Mouse (Mus musculus) heart, embryonic 10.5 days (tissue): ENCODE results near the gene Ccdc107. TPM values are rescaled to one million over a fixed set of nuclear protein-coding genes. Genes with fewer than 3 reads are reported as not detected.
"Not testable (repeated sequence)": the region's sequence is repeated elsewhere in the genome, so short reads cannot be mapped to it uniquely, and the experiment has no call there.

Experiments used
- DNase-seq: peaks from one replicate; pipeline ENCODE4 v3.0.0-alpha.2; 2017; ENCODE audit warnings: low spot score
- H3K27ac ChIP-seq: fragments of 300-500 bp; sonication (generic); 2 replicates; pipeline ENCODE4 v1.5.1; 2016; ENCODE audit warnings: mild to moderate bottlenecking
- H3K27me3 ChIP-seq: fragments of 300-500 bp; sonication (generic); 2 replicates; pipeline ENCODE4 v1.6.1; 2016; ENCODE audit warnings: mild to moderate bottlenecking; ENCODE audit not compliant: poor library complexity, insufficient read depth, severe bottlenecking
- H3K36me3 ChIP-seq: fragments of 300-500 bp; sonication (generic); 2 replicates; pipeline ENCODE4 v1.6.1; 2016; ENCODE audit warnings: mild to moderate bottlenecking, moderate library complexity
- H3K4me1 ChIP-seq: fragments of 300-500 bp; sonication (generic); 2 replicates; pipeline ENCODE4 v1.6.1; 2016; ENCODE audit warnings: mild to moderate bottlenecking
- H3K4me3 ChIP-seq: fragments of 300-500 bp; sonication (generic); 2 replicates; pipeline ENCODE4 v1.5.1; 2016; ENCODE audit warnings: mild to moderate bottlenecking, moderate library complexity
- H3K9me3 ChIP-seq: fragments of 300-500 bp; sonication (generic); 2 replicates; pipeline ENCODE4 v1.6.1; 2016; ENCODE audit warnings: mild to moderate bottlenecking, moderate library complexity
- WGBS: fragments of 180-500 bp; shearing (Covaris S2); methylation state at CpG from one replicate; pipeline ENCODE4 v1.1.7; 2016; 5-methylcytosine and 5-hydroxymethylcytosine counted together
- polyA plus RNA-seq: library from polyadenylated mRNA; unstranded; fragments of >200 nt; fragmentation: Nextera tagmentation; extraction: Ambion mirVana; gene quantifications from 2 replicates; pipeline ENCODE4 v1.2.1, GENCODE M21; 2016

The Ccdc107 gene
- polyA plus RNA-seq, 1 experiment from 2014 or later = 67.2 TPM

- WGBS = 65% methylated on average over 1 of the region's 1 CpGs
Measured at GRCm38 (mm10) chr4:43473636-43474035, 19.1 kb upstream of the Ccdc107 start.

GRCm38 (mm10) chr4:43476604-43477003, 16.1 kb upstream of the Ccdc107 start:
- no peaks in the 10 kb centered on the region for H3K36me3 ChIP-seq
- no peaks in the 10 kb centered on the region for H3K27me3 ChIP-seq
- H3K9me3 ChIP-seq = no peaks in the 10 kb centered on the region
- 83% methylated on average over 6 of the region's 6 CpGs for WGBS
- no peak overlapping the region for H3K27ac ChIP-seq
- no peak for DNase-seq
- H3K4me1 ChIP-seq = peaks cover 12% of the 10 kb centered on the region; the same call in 1 of the 2 replicates
- no peak overlapping the region for H3K4me3 ChIP-seq

More at GRCm38 (mm10) chr4:43473636-43474035, 19.1 kb upstream of the Ccdc107 start:
- H3K36me3 ChIP-seq = no peaks in the 10 kb centered on the region
- H3K27me3 ChIP-seq = no peaks in the 10 kb centered on the region
- 0 out of 2 replicates have a peak, but pooled peaks cover 4% of the 10 kb centered on the region for H3K4me1 ChIP-seq
- H3K4me3 ChIP-seq = no peak overlapping the region
- no peaks in the 10 kb centered on the region for H3K9me3 ChIP-seq
- DNase-seq = no peak
- no peak overlapping the region for H3K27ac ChIP-seq

- Histone ChIP-seq H3K27me3 (peaks cover 10% of the 10 kb centered on the region), H3K36me3 (no peaks in the 10 kb centered on the region), H3K4me1 (peaks cover 17% of the 10 kb centered on the region), H3K4me3 (peak overlapping the region; percentile 50), H3K27ac (peak overlapping the region; percentile 86), H3K9me3 (no peaks in the 10 kb centered on the region)
- DNase-seq = peak; percentile 94
- WGBS = 13% methylated on average over 11 of the region's 11 CpGs
Measured at GRCm38 (mm10) chr4:43477857-43478533, 14.7 kb upstream of the Ccdc107 start.

GRCm38 (mm10) chr4:43478534-43478858, 14.2 kb upstream of the Ccdc107 start:
- Histone ChIP-seq H3K4me1 (peaks cover 22% of the 10 kb centered on the region), H3K4me3 (peak overlapping the region; percentile 50), H3K36me3 (no peaks in the 10 kb centered on the region), H3K27ac (peak overlapping the region; percentile 86), H3K9me3 (no peaks in the 10 kb centered on the region), H3K27me3 (peaks cover 15% of the 10 kb centered on the region)
- no peak for DNase-seq
- 45% methylated on average over 8 of the region's 8 CpGs for WGBS

GRCm38 (mm10) chr4:43478906-43479832, 13.5 kb upstream of the Ccdc107 start:
- peak overlapping the region; percentile 59; the same call in 1 of the 2 replicates for H3K27ac ChIP-seq
- no peaks in the 10 kb centered on the region for H3K9me3 ChIP-seq
- peaks cover 18% of the 10 kb centered on the region for H3K27me3 ChIP-seq
- 44% methylated on average over 24 of the region's 24 CpGs for WGBS
- DNase-seq = peak; percentile 84
- peaks cover 26% of the 10 kb centered on the region for H3K4me1 ChIP-seq
- H3K4me3 ChIP-seq = peak overlapping the region; percentile 33; the same call in 1 of the 2 replicates
- H3K36me3 ChIP-seq = no peaks in the 10 kb centered on the region

GRCm38 (mm10) chr4:43480985-43481384, 11.7 kb upstream of the Ccdc107 start:
- Histone ChIP-seq H3K4me1 (peaks cover 26% of the 10 kb centered on the region), H3K27me3 (peaks cover 18% of the 10 kb centered on the region), H3K9me3 (no peaks in the 10 kb centered on the region), H3K27ac (no peak overlapping the region), H3K4me3 (no peak overlapping the region), H3K36me3 (no peaks in the 10 kb centered on the region)
- DNase-seq = no peak
- WGBS = 84% methylated on average over 5 of the region's 5 CpGs

GRCm38 (mm10) chr4:43481894-43482456, 10.7 kb upstream of the Ccdc107 start:
- 62% methylated on average over 7 of the region's 7 CpGs for WGBS
- no peak for DNase-seq
- peaks cover 18% of the 10 kb centered on the region for H3K27me3 ChIP-seq

GRCm38 (mm10) chr4:43482591-43482990, 10.1 kb upstream of the Ccdc107 start:
- H3K4me1 ChIP-seq = peaks cover 26% of the 10 kb centered on the region
- H3K4me3 ChIP-seq = no peak overlapping the region
- H3K36me3 ChIP-seq = no peaks in the 10 kb centered on the region
- no peak overlapping the region for H3K27ac ChIP-seq
- no peaks in the 10 kb centered on the region for H3K9me3 ChIP-seq
- WGBS = 68% methylated on average over 10 of the region's 10 CpGs
- peaks cover 18% of the 10 kb centered on the region for H3K27me3 ChIP-seq
- no peak for DNase-seq

More at GRCm38 (mm10) chr4:43481894-43482456, 10.7 kb upstream of the Ccdc107 start:
- no peaks in the 10 kb centered on the region for H3K9me3 ChIP-seq
- no peak overlapping the region for H3K4me3 ChIP-seq
- H3K36me3 ChIP-seq = no peaks in the 10 kb centered on the region
- peaks cover 26% of the 10 kb centered on the region for H3K4me1 ChIP-seq
- no peak overlapping the region for H3K27ac ChIP-seq

- DNase-seq = no peak
- Histone ChIP-seq H3K27me3 (peaks cover 18% of the 10 kb centered on the region), H3K27ac (no peak within 1 kb of the TSS), H3K36me3 (no peaks in the 10 kb centered on the region), H3K9me3 (no peaks in the 10 kb centered on the region), H3K4me1 (peaks cover 22% of the 10 kb centered on the region), H3K4me3 (no peak within 1 kb of the TSS)
- WGBS = 59% methylated on average over 12 of the region's 12 CpGs
Measured at GRCm38 (mm10) chr4:43483535-43484091, 9.1 kb upstream of the Ccdc107 start, which contains the start of gene Sit1. Gene Sit1, minus strand, starts transcription at chr4:43483734.

GRCm38 (mm10) chr4:43485666-43486065, 7.0 kb upstream of the Ccdc107 start:
- not testable (repeated sequence) for H3K9me3 ChIP-seq, DNase-seq, H3K4me3 ChIP-seq, H3K36me3 ChIP-seq, H3K27ac ChIP-seq
- Histone ChIP-seq H3K4me1 (peaks cover 14% of the 10 kb centered on the region; the same call in 1 of the 2 replicates), H3K27me3 (peaks cover 18% of the 10 kb centered on the region)
- 80% methylated on average over 5 of the region's 5 CpGs for WGBS

GRCm38 (mm10) chr4:43489611-43490010, 3.1 kb upstream of the Ccdc107 start:
- H3K4me3 ChIP-seq = no peak overlapping the region
- H3K4me1 ChIP-seq = peaks cover 8% of the 10 kb centered on the region
- no peaks in the 10 kb centered on the region for H3K27me3 ChIP-seq
- H3K36me3 ChIP-seq = no peaks in the 10 kb centered on the region
- DNase-seq = no peak
- 93% methylated on average over 3 of the region's 3 CpGs for WGBS
- H3K9me3 ChIP-seq = no peaks in the 10 kb centered on the region
- H3K27ac ChIP-seq = no peak overlapping the region

GRCm38 (mm10) chr4:43490801-43491200, 1.9 kb upstream of the Ccdc107 start:
- Histone ChIP-seq H3K9me3 (no peaks in the 10 kb centered on the region), H3K27ac (no peak overlapping the region), H3K4me3 (no peak overlapping the region), H3K27me3 (no peaks in the 10 kb centered on the region), H3K4me1 (peaks cover 20% of the 10 kb centered on the region), H3K36me3 (peaks cover 5% of the 10 kb centered on the region)
- 76% methylated on average over 5 of the region's 5 CpGs for WGBS
- DNase-seq = no peak
